Comparison of ENCODE assay signal across 15 mouse cellular contexts in genomic region chrX:133913006-133913405, GRCm38 (mm10).
"Had no signal": no experiment of that assay in that cellular context is flagged by ENCODE, and none has a peak within 500 bp of the region (broad histone marks: within the 10 kb centered on the region; RNA-seq: fewer than 3 reads in every experiment).

No protein-coding gene starts in this region.

- H3K27ac ChIP-seq: midbrain, embryonic 10.5 days; midbrain, embryonic 12.5 days; neural tube, embryonic 12.5 days; stomach, embryonic 15.5 days; stomach, postnatal 0 days had no signal

- H3K4me1 ChIP-seq: neural tube, embryonic 12.5 days; stomach, embryonic 15.5 days had no signal

- H3K9me3 ChIP-seq: midbrain, embryonic 10.5 days; midbrain, embryonic 12.5 days; neural tube, embryonic 12.5 days; stomach, embryonic 15.5 days had no signal

- H3K36me3 ChIP-seq: midbrain, embryonic 10.5 days; midbrain, embryonic 12.5 days; neural tube, embryonic 12.5 days; stomach, embryonic 15.5 days had no signal

- H3K27me3 ChIP-seq: neural tube, embryonic 12.5 days; stomach, embryonic 15.5 days had no signal

- ATAC-seq: midbrain, embryonic 16.5 days had no signal

- H3K4me2 ChIP-seq: lung, embryonic 14.5 days; midbrain, embryonic 12.5 days; neural tube, embryonic 12.5 days; stomach, embryonic 15.5 days had no signal

- H3K9ac ChIP-seq: lung, embryonic 14.5 days; midbrain, embryonic 12.5 days; neural tube, embryonic 12.5 days; stomach, embryonic 15.5 days had no signal

- H3K4me3 ChIP-seq: midbrain, embryonic 10.5 days; midbrain, embryonic 12.5 days; neural tube, embryonic 12.5 days; stomach, embryonic 15.5 days had no signal

- DNase-seq: lung, adult 18-20 months; lung, embryonic 14.5 days; lung, postnatal 10 days; lung, postnatal 4 days; midbrain, embryonic 14.5 days; right cerebral cortex, postnatal 14 days; thymus, adult 2 months; thymus, postnatal 14 days; thymus, postnatal 36 days had no signal
